Mouse (Mus musculus): ENCODE results near the gene Six2.

Six2 gene

GRCm38 (mm10) chr17:85661521-85661920 lies 26.6 kb downstream of the Six2 start:
- no peak for DNase-seq (ENCODE audit: low spot score)

GRCm38 (mm10) chr17:85660016-85660415 lies 28.1 kb downstream of the Six2 start:
- no peak for DNase-seq (ENCODE audit: low spot score)

DNA sequence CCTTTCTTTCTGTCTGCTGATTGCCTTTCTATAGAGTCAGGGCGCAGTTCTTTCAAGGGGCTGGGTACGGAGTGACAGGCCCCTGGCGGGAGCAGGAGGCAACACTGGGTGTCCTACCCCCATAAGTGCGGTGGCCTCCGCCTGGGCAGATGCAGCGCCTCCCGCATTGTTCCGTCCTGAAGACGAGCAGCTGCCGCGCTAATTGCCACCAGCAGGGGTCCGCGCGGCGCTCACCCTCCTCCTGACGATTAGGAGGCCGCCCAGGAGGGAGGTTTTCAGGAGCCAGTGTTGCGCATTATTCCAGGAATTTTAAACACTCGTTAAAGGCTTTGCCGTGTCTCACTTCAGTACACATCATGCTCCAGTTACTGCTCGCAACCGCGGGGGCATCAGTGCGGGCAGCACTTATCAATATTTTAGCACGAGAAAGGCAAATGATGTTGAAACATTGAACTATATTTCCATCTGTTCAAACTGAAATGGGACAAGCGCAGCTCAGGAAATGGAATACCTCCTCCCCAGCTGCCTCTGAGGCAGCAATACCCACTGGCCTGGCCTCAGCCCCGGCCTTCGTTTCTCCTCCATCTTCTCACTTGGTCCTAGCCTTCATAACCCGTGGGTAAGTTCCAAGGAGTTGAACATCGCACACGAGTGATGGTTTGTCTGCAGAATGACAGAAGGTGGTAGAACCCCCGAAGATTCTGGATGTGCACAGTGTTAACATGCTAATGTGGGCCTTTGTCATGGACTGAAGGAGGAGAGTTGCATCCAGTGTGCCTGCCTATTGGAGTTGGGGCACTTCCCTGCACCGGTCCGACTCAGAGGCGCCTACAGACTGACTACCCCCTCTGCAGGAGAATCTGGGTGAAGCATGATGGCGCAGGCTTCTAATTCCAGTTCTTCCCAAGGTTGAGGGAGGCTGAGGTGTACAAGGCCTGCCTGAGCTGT lies 42.1 kb downstream of the Six2 start:
- DNase-seq (ENCODE audit: low spot score): peak; percentile 40

DNA sequence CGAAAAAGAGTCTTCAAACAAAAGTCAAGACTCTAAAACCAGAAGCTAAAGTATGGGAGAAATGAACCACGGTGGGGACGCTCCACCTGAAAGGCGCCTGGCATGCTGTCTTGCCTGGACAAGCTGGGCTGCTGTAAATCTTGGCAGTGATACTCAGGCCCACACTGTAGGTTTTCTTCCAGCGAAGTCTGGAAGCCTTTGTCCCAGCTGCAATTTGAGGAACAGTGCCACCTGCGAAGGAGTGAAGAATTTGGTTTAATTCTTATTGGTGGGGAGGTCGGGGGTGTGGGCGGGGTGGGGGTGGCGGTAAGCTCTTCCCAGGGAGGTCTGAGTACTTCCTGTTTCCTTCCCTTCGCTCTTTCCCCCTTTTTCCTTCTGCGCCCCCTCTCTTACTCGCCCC lies 42.8 kb downstream of the Six2 start:
- DNase-seq (ENCODE audit: low spot score): no peak

DNA sequence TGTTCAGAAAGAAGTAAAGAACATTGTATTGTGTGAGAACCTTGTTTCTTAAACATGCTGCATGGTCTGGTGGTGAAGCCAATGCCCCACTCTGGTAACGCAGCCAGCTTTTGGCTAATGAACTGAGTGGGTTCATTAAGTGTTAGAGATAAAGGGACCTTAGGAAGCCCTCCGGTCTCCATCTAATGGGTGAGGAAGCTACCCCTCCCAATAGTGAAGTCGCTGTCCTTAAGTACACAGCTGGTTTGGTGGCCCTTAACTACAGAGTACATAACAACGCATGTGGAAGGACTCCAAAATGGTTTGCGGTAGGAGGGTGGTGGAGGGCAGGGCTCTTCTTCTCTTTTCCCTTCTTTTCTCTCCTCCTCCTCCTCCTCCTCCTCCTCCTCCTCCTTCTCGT lies 50.2 kb downstream of the Six2 start:
- DNase-seq (ENCODE audit: low spot score): no peak

All from urinary bladder, postnatal 14 days (tissue).